Mouse (Mus musculus) cerebellum, adult 9-11 months (tissue): ENCODE measurements around the gene Cd69.

Experiments
- DNase-seq: peaks from one replicate; pipeline ENCODE4 v3.0.0; 2022

Gene Cd69

DNA sequence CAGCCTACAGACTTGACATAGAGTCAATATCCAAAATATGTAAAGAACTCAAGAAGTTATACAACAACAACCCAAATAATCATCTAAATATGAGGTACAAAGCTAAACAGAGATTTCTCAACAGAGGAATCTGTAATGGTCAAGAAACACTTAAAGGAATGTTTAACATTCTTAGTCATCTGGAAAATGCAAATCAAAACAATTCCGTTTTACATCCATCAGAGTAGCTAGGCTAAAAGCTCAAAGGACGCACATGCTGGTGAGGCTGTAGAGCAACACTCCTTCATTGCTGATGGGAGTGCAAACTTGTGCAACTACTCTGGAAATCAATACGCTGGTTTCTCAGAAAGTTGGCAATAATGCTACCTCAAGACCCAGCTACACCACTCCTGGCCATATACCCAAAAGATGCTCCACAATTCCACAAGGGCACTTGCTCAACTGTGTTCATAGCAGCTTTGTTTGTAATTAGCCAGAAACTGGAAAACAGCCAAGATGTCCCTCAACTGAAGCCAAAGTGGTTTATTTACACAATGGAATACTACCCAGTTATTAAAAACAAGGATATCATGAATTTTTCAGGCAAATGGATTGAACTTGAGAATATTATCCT, 52.9 kb downstream of the Cd69 start:
- no peak for DNase-seq

DNA sequence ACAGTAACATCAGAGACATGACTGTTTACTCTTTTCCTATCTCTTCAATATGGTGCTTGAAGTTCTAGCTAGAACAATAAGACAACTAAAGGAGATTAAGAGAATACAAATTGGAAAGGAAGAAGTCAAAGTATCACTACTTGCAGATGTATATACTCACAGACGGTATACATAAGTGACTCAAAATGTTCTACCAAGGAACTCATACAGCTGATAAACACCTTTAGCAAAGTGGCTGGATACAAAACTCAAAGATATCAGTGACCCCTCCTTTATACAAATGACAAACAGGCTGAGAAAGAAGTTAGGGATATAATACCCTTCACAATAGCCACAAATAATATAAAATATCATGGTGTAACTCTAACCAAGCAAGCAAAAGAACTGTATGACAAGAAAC, 54.2 kb downstream of the Cd69 start:
- no peak for DNase-seq

DNA sequence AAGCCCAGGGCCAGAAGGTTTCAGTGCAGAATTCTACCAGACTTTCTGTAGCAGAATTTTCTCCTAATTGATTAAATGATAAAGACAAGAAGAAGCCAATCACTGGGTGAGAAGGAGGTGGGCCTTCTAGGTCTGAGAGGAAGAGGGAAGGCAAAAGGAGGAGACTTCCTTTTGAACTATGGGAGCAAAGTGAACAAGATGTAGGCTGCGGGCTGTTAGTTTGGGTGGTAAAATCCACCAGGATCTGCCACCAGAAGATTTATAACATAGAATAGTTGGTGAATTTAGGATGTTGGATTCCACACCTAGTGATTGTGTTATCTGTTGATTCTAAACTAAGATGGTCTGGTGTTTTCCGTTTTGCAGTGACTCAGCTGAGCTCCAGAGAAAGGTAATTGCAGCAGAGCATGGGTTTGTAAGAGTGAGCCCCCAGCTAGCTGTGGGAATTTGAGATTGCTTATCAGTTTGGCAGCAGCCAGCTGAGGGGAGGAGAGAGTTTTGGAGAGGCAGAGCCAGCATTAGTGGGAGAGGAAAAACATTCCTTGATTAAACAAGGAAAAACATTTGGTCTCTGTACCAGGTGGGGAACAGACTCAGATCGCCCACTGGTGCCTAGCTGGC, 55.2 kb downstream of the Cd69 start:
- no peak for DNase-seq

DNA sequence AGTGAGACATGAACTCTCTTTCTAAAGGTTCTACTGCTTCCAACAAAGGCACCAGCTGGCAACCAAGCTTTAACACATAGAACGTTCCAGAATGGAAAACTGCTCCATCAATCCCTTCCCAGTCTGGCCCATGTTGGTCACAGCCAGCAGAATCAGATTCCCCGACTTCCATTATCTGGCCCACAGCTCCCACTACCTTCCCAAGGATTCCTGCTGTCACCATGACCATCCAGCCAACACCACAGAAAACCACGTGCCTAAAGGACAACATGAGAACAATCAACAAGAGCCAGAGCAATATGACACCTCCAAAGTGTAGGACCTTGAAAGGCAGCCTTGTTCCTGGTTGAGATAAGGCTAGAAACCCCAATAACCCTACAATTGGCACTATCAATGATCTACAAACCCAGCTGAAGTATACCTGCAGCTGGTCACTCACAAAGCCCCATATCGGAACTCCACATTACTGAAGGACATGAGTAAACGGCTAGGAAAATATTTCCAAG, 57.0 kb downstream of the Cd69 start:
- DNase-seq, result no peak
